20 mouse cellular contexts compared by ENCODE assay signal in genomic region chr10:78041647-78042046, GRCm38 (mm10). TPM values are rescaled to one million over a fixed set of nuclear protein-coding genes. Genes with fewer than 3 reads are reported as not detected.
"Had no signal": no experiment of that assay in that cellular context is flagged by ENCODE, and none has a peak within 500 bp of the region (broad histone marks: within the 10 kb centered on the region; RNA-seq: fewer than 3 reads in every experiment).

Dnmt3l (plus strand) TSS chr10:78041947.

- DNase-seq: kidney, adult 2 months; kidney, postnatal 25 days; layer of hippocampus, adult 9-11 months; liver, postnatal 0 days; lung, embryonic 14.5 days; retina, postnatal 1 day; right cerebral cortex, postnatal 25 days; spleen, adult 18-20 months; thymus, adult 2 months; thymus, postnatal 14 days; thymus, postnatal 4 days had no signal

RNA-seq across cellular contexts. Expression of gene Dnmt3l, which starts in this region (rescaled TPM):
- total RNA-seq: layer of hippocampus, adult 2 months; left cerebral cortex, postnatal 36 days; monocyte, adult 5-6 weeks; neutrophil, adult 5-6 weeks had no signal
- polyA plus RNA-seq: limb, embryonic 12.5 days; liver, embryonic 11.5 days; liver, postnatal 0 days; midbrain, embryonic 13.5 days; midbrain, embryonic 16.5 days; neural tube, embryonic 13.5 days had no signal
